Mouse (Mus musculus) liver, embryonic 14.5 days (tissue): ENCODE data around the gene Mad2l2.

Source experiments
- CTCF ChIP-seq: IDR thresholded peaks from 2 replicates; pipeline ENCODE4 v1.5.1; 2016; ENCODE audit warnings: antibody characterized with exemption, low read depth, control low read depth
- EP300 ChIP-seq: IDR thresholded peaks from 2 replicates; pipeline ENCODE4 v1.6.1; 2016; ENCODE audit warnings: antibody characterized with exemption, low read depth

- TF ChIP-seq CTCF (no peak), EP300 (no peak)
These were observed 1.9 kb upstream of the Mad2l2 start for GRCm38 (mm10) chr4:148128241-148128640.
